Mouse (Mus musculus) MEL (cell line): Measurements from ENCODE around the gene Sdccag8. TPM values are rescaled to one million over a fixed set of nuclear protein-coding genes. Genes with fewer than 3 reads are reported as not detected.

Source experiments
- DNase-seq: peaks from one replicate; pipeline ENCODE4 v3.0.0; 2011; ENCODE audit warnings: low read depth, low spot score
- H3K27ac ChIP-seq: 2 replicates; pipeline ENCODE4 v1.5.1; 2012; ENCODE audit warnings: low read depth, mild to moderate bottlenecking, control low read depth, low read length, moderate library complexity; ENCODE audit not compliant: control insufficient read depth
- H3K27me3 ChIP-seq, 2 experiments: fragments of 150-350 bp in 1 of 2; sonication (generic) in 1 of 2; 2 replicates each; pipeline ENCODE4 v1.6.1; 2012; ENCODE audit warnings: low read length in 2 of 2, mild to moderate bottlenecking in 2 of 2, improper control_type of control experiment in 1 of 2, moderate library complexity in 1 of 2; ENCODE audit not compliant: insufficient read depth in 2 of 2, control insufficient read depth in 1 of 2
- H3K36me3 ChIP-seq, 2 experiments: 2 replicates each; pipeline ENCODE4 v1.6.1; 2012 to 2014; ENCODE audit warnings: low read length in 2 of 2, improper control_type of control experiment in 1 of 2, inconsistent platforms in 1 of 2, mild to moderate bottlenecking in 1 of 2; ENCODE audit not compliant: insufficient read depth in 2 of 2, control insufficient read depth in 1 of 2
- H3K4me1 ChIP-seq, 2 experiments: fragments of 150-350 bp in 1 of 2; sonication (generic) in 1 of 2; 2 replicates each; pipeline ENCODE4 v1.6.1; 2012; ENCODE audit warnings: low read length in 2 of 2, improper control_type of control experiment in 1 of 2, mild to moderate bottlenecking in 1 of 2; ENCODE audit not compliant: insufficient read depth in 2 of 2, control insufficient read depth in 1 of 2
- H3K4me3 ChIP-seq, 2 experiments: fragments of 150-350 bp in 1 of 2; sonication (generic) in 1 of 2; 2 replicates each; pipeline ENCODE4 v1.5.1; 2012; ENCODE audit warnings: low read depth in 2 of 2, low read length in 2 of 2, mild to moderate bottlenecking in 2 of 2, moderate library complexity in 2 of 2, control low read depth in 1 of 2, improper control_type of control experiment in 1 of 2; ENCODE audit not compliant: control insufficient read depth in 1 of 2, insufficient read depth in 1 of 2
- H3K79me2 ChIP-seq: 2 replicates; pipeline ENCODE4 v1.6.1; 2012; ENCODE audit warnings: mild to moderate bottlenecking, low read length, moderate library complexity; ENCODE audit not compliant: control insufficient read depth, poor library complexity, insufficient read depth
- H3K9ac ChIP-seq: 2 replicates; pipeline ENCODE4 v1.6.1; 2012; ENCODE audit warnings: low read depth, mild to moderate bottlenecking, control low read depth, low read length, moderate library complexity; ENCODE audit not compliant: control insufficient read depth, poor library complexity, severe bottlenecking
- H3K9me3 ChIP-seq: fragments of 150-350 bp; sonication (generic); replicated peaks from 2 replicates; pipeline ENCODE4 v1.6.1; 2012; ENCODE audit warnings: mild to moderate bottlenecking, low read length, improper control_type of control experiment, moderate library complexity; ENCODE audit not compliant: insufficient read depth
- CHD1 ChIP-seq: IDR thresholded peaks from 2 replicates; pipeline ENCODE4 v1.6.1; 2012; ENCODE audit warnings: low read depth, mild to moderate bottlenecking, inconsistent platforms, low read length, improper control_type of control experiment
- CHD2 ChIP-seq: IDR thresholded peaks from 2 replicates; pipeline ENCODE4 v1.6.1; 2011; ENCODE audit warnings: low read length, improper control_type of control experiment
- E2F4 ChIP-seq: IDR thresholded peaks from 2 replicates; pipeline ENCODE4 v1.6.1; 2011; ENCODE audit warnings: low read depth, low read length, improper control_type of control experiment, borderline replicate concordance
- EP300 ChIP-seq, 2 experiments: IDR thresholded peaks; 2 replicates each; pipeline ENCODE4 v1.6.1; 2011; ENCODE audit warnings: improper control_type of control experiment in 2 of 2, low read length in 2 of 2, low read depth in 1 of 2, mild to moderate bottlenecking in 1 of 2
- ETS1 ChIP-seq: IDR thresholded peaks from 2 replicates; pipeline ENCODE4 v1.6.1; 2012; ENCODE audit warnings: low read depth, mild to moderate bottlenecking, inconsistent platforms, low read length, improper control_type of control experiment, moderate library complexity
- GATA1 ChIP-seq: IDR thresholded peaks from 2 replicates; pipeline ENCODE4 v1.6.1; 2011; ENCODE audit warnings: low read depth, low read length, improper control_type of control experiment
- HCFC1 ChIP-seq: IDR thresholded peaks from 2 replicates; pipeline ENCODE4 v1.6.1; 2012; ENCODE audit warnings: low read depth, mild to moderate bottlenecking, inconsistent platforms, low read length, improper control_type of control experiment, moderate library complexity
- KAT2A ChIP-seq: conservative IDR thresholded peaks from 2 replicates; pipeline ENCODE4 v1.6.1; 2012; ENCODE audit warnings: low read depth, low read length, improper control_type of control experiment, inconsistent platforms
- MAFK ChIP-seq: IDR thresholded peaks from 2 replicates; pipeline ENCODE4 v1.6.1; 2011; ENCODE audit warnings: low read depth, mild to moderate bottlenecking, low read length, improper control_type of control experiment, borderline replicate concordance
- MAZ ChIP-seq: IDR thresholded peaks from 2 replicates; pipeline ENCODE4 v1.6.1; 2012; ENCODE audit warnings: low read depth, mild to moderate bottlenecking, inconsistent platforms, low read length, improper control_type of control experiment
- MEF2A ChIP-seq: IDR thresholded peaks from 2 replicates; pipeline ENCODE4 v1.6.1; 2014; ENCODE audit warnings: low read depth, mild to moderate bottlenecking, inconsistent platforms, low read length, improper control_type of control experiment; ENCODE audit not compliant: poor library complexity, insufficient replicate concordance, severe bottlenecking; ENCODE audit errors: extremely low read depth
- MXI1 ChIP-seq: IDR thresholded peaks from 2 replicates; pipeline ENCODE4 v1.6.1; 2011; ENCODE audit warnings: mild to moderate bottlenecking, low read depth, low read length, improper control_type of control experiment
- MYB ChIP-seq: IDR thresholded peaks from 2 replicates; pipeline ENCODE4 v1.6.1; 2011; ENCODE audit warnings: mild to moderate bottlenecking, low read depth, low read length, improper control_type of control experiment
- MYC ChIP-seq: IDR thresholded peaks from 2 replicates; pipeline ENCODE4 v1.6.1; 2011; ENCODE audit warnings: low read depth, mild to moderate bottlenecking, low read length, improper control_type of control experiment, moderate library complexity
- NELFE ChIP-seq: IDR thresholded peaks from 2 replicates; pipeline ENCODE4 v1.6.1; 2011; ENCODE audit warnings: low read depth, low read length, improper control_type of control experiment
- NRF1 ChIP-seq: IDR thresholded peaks from 2 replicates; pipeline ENCODE4 v1.6.1; 2014; ENCODE audit warnings: low read depth, mild to moderate bottlenecking, inconsistent platforms, low read length, improper control_type of control experiment, moderate library complexity; ENCODE audit not compliant: poor library complexity, insufficient read depth, severe bottlenecking
- POLR2AphosphoS5 ChIP-seq: IDR thresholded peaks from 2 replicates; pipeline ENCODE4 v1.6.1; 2012; ENCODE audit warnings: low read depth, borderline replicate concordance, mild to moderate bottlenecking, inconsistent platforms, low read length, moderate library complexity, mixed read lengths
- RAD21 ChIP-seq: IDR thresholded peaks from 2 replicates; pipeline ENCODE4 v1.6.1; 2011; ENCODE audit warnings: mild to moderate bottlenecking, low read depth, low read length, improper control_type of control experiment
- RCOR1 ChIP-seq: IDR thresholded peaks from 2 replicates; pipeline ENCODE4 v1.6.1; 2012; ENCODE audit warnings: low read depth, mild to moderate bottlenecking, inconsistent platforms, low read length, improper control_type of control experiment
- SIN3A ChIP-seq: IDR thresholded peaks from 2 replicates; pipeline ENCODE4 v1.6.1; 2012; ENCODE audit warnings: low read length, improper control_type of control experiment, inconsistent platforms
- SMC3 ChIP-seq: IDR thresholded peaks from 2 replicates; pipeline ENCODE4 v1.6.1; 2011; ENCODE audit warnings: low read depth, low read length, improper control_type of control experiment
- TAL1 ChIP-seq: IDR thresholded peaks from 2 replicates; pipeline ENCODE4 v1.6.1; 2012; ENCODE audit warnings: mild to moderate bottlenecking, inconsistent platforms, low read length, moderate library complexity, mixed read lengths
- TBP ChIP-seq: IDR thresholded peaks from 2 replicates; pipeline ENCODE4 v1.8.0; 2011; ENCODE audit warnings: low read depth, low read length, improper control_type of control experiment
- TCF12 ChIP-seq: IDR thresholded peaks from 2 replicates; pipeline ENCODE4 v1.6.1; 2014; ENCODE audit warnings: low read depth, mild to moderate bottlenecking, inconsistent platforms, low read length, improper control_type of control experiment, moderate library complexity
- UBTF ChIP-seq: IDR thresholded peaks from 2 replicates; pipeline ENCODE4 v1.6.1; 2012; ENCODE audit warnings: low read depth, mild to moderate bottlenecking, inconsistent platforms, low read length, improper control_type of control experiment, moderate library complexity, borderline replicate concordance; ENCODE audit not compliant: insufficient read depth
- USF2 ChIP-seq, 2 experiments: IDR thresholded peaks; 2 replicates each; pipeline ENCODE4 v1.6.1; 2011 to 2012; ENCODE audit warnings: improper control_type of control experiment in 2 of 2, low read length in 2 of 2, borderline replicate concordance in 1 of 2, inconsistent platforms in 1 of 2, low read depth in 1 of 2, mild to moderate bottlenecking in 1 of 2; ENCODE audit not compliant: insufficient read depth in 1 of 2
- ZKSCAN1 ChIP-seq: IDR thresholded peaks from 2 replicates; pipeline ENCODE4 v1.6.1; 2012; ENCODE audit warnings: low read depth, mild to moderate bottlenecking, inconsistent platforms, low read length, improper control_type of control experiment, moderate library complexity
- polyA plus RNA-seq, 2 experiments: library from polyadenylated mRNA; stranded (reverse) in 1 of 2; unstranded in 1 of 2; fragments of >175 nt in 1 of 2; fragments of >200 nt in 1 of 2; gene quantifications; 2 replicates each; pipeline versions ENCODE4 v1.2.1 to v1.2.4; 2012; ENCODE audit warnings: low replicate concordance in 2 of 2, low read depth in 1 of 2; ENCODE audit not compliant: insufficient read length in 2 of 2, insufficient read depth in 1 of 2, missing spikeins in 1 of 2
- total RNA-seq: library from RNA; depleted of rRNA; stranded (reverse); fragments of 300-350 nt; gene quantifications from 2 replicates; pipeline ENCODE4 v1.2.3, GENCODE M21; 2012

Gene Sdccag8
- total and polyA plus RNA-seq, 3 experiments, result 4.6 to 7.8 TPM; not detected in 1

DNA sequence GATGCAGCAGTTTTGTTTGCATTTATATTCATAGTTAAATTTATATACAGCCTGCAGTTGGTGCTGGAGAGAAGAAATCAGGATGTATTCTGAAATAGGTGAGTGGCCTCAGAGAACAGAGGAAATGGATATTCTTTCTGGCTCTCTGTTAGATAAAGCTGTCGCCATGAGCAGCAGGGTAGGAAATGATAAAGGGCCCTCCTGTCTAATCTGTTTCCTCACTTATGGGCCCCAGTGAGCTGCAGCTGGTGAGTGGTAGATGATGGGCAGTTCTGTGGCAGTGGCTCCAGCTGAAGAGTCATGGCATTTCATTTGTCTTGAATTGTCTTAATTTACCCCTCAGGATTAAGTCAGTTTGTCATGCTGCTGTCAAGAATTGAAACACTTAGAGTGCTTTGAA, 7.5 kb downstream of the Sdccag8 start (continued):
- TF ChIP-seq MAFK (no peak), E2F4 (no peak), POLR2AphosphoS5 (no peak), TBP (no peak), CHD1 (no peak), MYC (peak; percentile 70; the same call in 1 of the 2 replicates), ZKSCAN1 (no peak), EP300 (IDR thresholded peaks at IDR 0.05; ENCODE audit: low read depth in 1 of 2, low read length in 2 of 2) (peak; percentile 98), HCFC1 (peak; percentile 34; the same call in 1 of the 2 replicates), CHD2 (no peak; the same call in 1 of the 2 replicates), MYB (peak; percentile 29; the same call in 1 of the 2 replicates), UBTF (no peak)

GRCm38 (mm10) chr1:176822949-176823348, 8.5 kb downstream of the Sdccag8 start:
- Histone ChIP-seq H3K4me1 (peaks cover 28 to 33% of the 10 kb centered on the region in 2 experiments), H3K4me3 (no peak overlapping the region), H3K36me3 (peaks cover 0 to 43% of the 10 kb centered on the region in 2 experiments; a peak in 2 of 4 replicates), H3K79me2 (no peaks in the 10 kb centered on the region), H3K9ac (no peak overlapping the region), H3K9me3 (no peaks in the 10 kb centered on the region)
- DNase-seq, result peak; percentile 72
- TF ChIP-seq MEF2A (no peak), MAZ (no peak), TCF12 (peak; percentile 93), ZKSCAN1 (no peak), SMC3 (no peak), NELFE (no peak), RCOR1 (peak; percentile 93), CHD1 (no peak), MYC (no peak), HCFC1 (no peak; the same call in 1 of the 2 replicates), TAL1 (peak; percentile 89), GATA1 (peak; percentile 83), EP300 (IDR thresholded peaks at IDR 0.05; ENCODE audit: low read depth in 1 of 2, low read length in 2 of 2) (peak; percentile 88 to 91), POLR2AphosphoS5 (no peak), USF2 (IDR thresholded peaks at IDR 0.05; ENCODE audit: borderline replicate concordance in 1 of 2, insufficient read depth in 1 of 2, low read depth in 1 of 2, low read length in 2 of 2) (no peak), ETS1 (peak; percentile 67; the same call in 1 of the 2 replicates), RAD21 (no peak), TBP (no peak), MXI1 (no peak), KAT2A (no peak), NRF1 (no peak), SIN3A (peak; percentile 50; the same call in 1 of the 2 replicates)
- TF ChIP-seq, all 39 proteins: peak for 7
- H3K27ac ChIP-seq, result no peak overlapping the region
- no peaks in the 10 kb centered on the region for H3K27me3 ChIP-seq
